Mouse (Mus musculus) G1E (cell line): ENCODE results near the gene Net1. TPM values are rescaled to one million over a fixed set of nuclear protein-coding genes. Genes with fewer than 3 reads are reported as not detected.
"Not testable (repeated sequence)": the region's sequence is repeated elsewhere in the genome, so short reads cannot be mapped to it uniquely, and the experiment has no call there.

ENCODE experiments used
- ATAC-seq: 2 replicates; pipeline ENCODE4 v1.8.0; 2016; ENCODE audit warnings: mild to moderate bottlenecking; ENCODE audit not compliant: insufficient number of reproducible peaks, poor library complexity, low FRiP score, severe bottlenecking; ENCODE audit errors: extremely low read depth
- DNase-seq: peaks from one replicate; pipeline ENCODE4 v3.0.0; 2012; ENCODE audit warnings: low spot score
- H3K27me3 ChIP-seq: 2 replicates; pipeline ENCODE4 v1.6.1; 2012; ENCODE audit warnings: mild to moderate bottlenecking, low read length, inconsistent platforms; ENCODE audit not compliant: insufficient read depth
- H3K36me3 ChIP-seq: replicated peaks from 2 replicates; pipeline ENCODE3; 2012; ENCODE audit warnings: mild to moderate bottlenecking, inconsistent platforms
- H3K4me1 ChIP-seq: 2 replicates; pipeline ENCODE4 v1.6.1; 2012; ENCODE audit warnings: low read depth, low read length, inconsistent platforms, mixed read lengths; ENCODE audit not compliant: insufficient read depth
- H3K4me3 ChIP-seq: 2 replicates; pipeline ENCODE4 v1.5.1; 2012; ENCODE audit warnings: low read depth, mild to moderate bottlenecking, inconsistent platforms, low read length, moderate library complexity, mixed read lengths
- H3K9me3 ChIP-seq: replicated peaks from 2 replicates; pipeline ENCODE4 v1.6.1; 2012; ENCODE audit warnings: inconsistent platforms
- CTCF ChIP-seq: IDR thresholded peaks from 2 replicates; pipeline ENCODE4 v1.5.1; 2012; ENCODE audit warnings: low read depth, low read length, inconsistent platforms, mixed read lengths
- GATA1 ChIP-seq: IDR thresholded peaks from 2 replicates; pipeline ENCODE4 v1.6.1; 2012; ENCODE audit warnings: borderline replicate concordance, low read length, inconsistent platforms, mixed read lengths
- GATA2 ChIP-seq: IDR thresholded peaks from 2 replicates; pipeline ENCODE4 v1.6.1; 2012; ENCODE audit warnings: low read depth, low read length, inconsistent platforms, borderline replicate concordance
- POLR2AphosphoS5 ChIP-seq: IDR thresholded peaks from 2 replicates; pipeline ENCODE4 v1.6.1; 2012; ENCODE audit warnings: low read depth, low read length, inconsistent platforms; ENCODE audit not compliant: insufficient replicate concordance
- TAL1 ChIP-seq: conservative IDR thresholded peaks from 2 replicates; pipeline ENCODE4 v1.6.1; 2012; ENCODE audit warnings: low read depth, low read length, inconsistent platforms, mixed read lengths
- polyA plus RNA-seq: library from polyadenylated mRNA; stranded (reverse); fragments of >175 nt; gene quantifications from 2 replicates; pipeline ENCODE4 v1.2.3, GENCODE M21; 2012
- total RNA-seq, 2 experiments: library from RNA; stranded (forward) in 1 of 2; stranded (reverse) in 1 of 2; fragments of 200-1000 nt in 1 of 2; fragments of >200 nt in 1 of 2; fragmentation: Nextera tagmentation in 1 of 2; gene quantifications; 2 replicates each; pipeline ENCODE4 v1.2.3; 2014 to 2017

The Net1 gene
- total and polyA plus RNA-seq, 3 experiments = 43.6 to 103 (median 45.6) TPM

- no peak for TF ChIP-seq GATA1
- TF ChIP-seq POLR2AphosphoS5 = no peak
- no peak for TF ChIP-seq TAL1
- no peak for TF ChIP-seq GATA2
- no peak for TF ChIP-seq CTCF
- ATAC-seq = no peak
- peaks cover 2% of the 10 kb centered on the region; the same call in 1 of the 2 replicates for H3K27me3 ChIP-seq
Measured at GRCm38 (mm10) chr13:3854856-3855255, 63.2 kb downstream of the Net1 start.

GRCm38 (mm10) chr13:3853648-3854333, 64.2 kb downstream of the Net1 start, which contains the start of gene Calm5:
Calm5 (plus strand) TSS chr13:3854173.
- not testable (repeated sequence) for H3K4me1 ChIP-seq, H3K27me3 ChIP-seq, DNase-seq, ATAC-seq, H3K9me3 ChIP-seq, H3K4me3 ChIP-seq, H3K36me3 ChIP-seq

More at GRCm38 (mm10) chr13:3854856-3855255, 63.2 kb downstream of the Net1 start:
- Histone ChIP-seq H3K9me3 (no peaks in the 10 kb centered on the region), H3K4me1 (no peaks in the 10 kb centered on the region), H3K4me3 (no peak overlapping the region), H3K36me3 (no peaks in the 10 kb centered on the region)
- no peak for DNase-seq

GRCm38 (mm10) chr13:3850330-3850729, 67.7 kb downstream of the Net1 start:
- Histone ChIP-seq H3K27me3 (0 out of 2 replicates have a peak, but pooled peaks cover 2% of the 10 kb centered on the region), H3K4me1 (no peaks in the 10 kb centered on the region), H3K36me3 (no peaks in the 10 kb centered on the region), H3K9me3 (no peaks in the 10 kb centered on the region), H3K4me3 (no peak overlapping the region)
- TF ChIP-seq POLR2AphosphoS5 = no peak
- TF ChIP-seq GATA1 = no peak
- no peak for TF ChIP-seq CTCF
- TF ChIP-seq TAL1 = no peak
- no peak for TF ChIP-seq GATA2
- DNase-seq = no peak
- no peak for ATAC-seq

- not testable (repeated sequence) for H3K36me3 ChIP-seq, DNase-seq, ATAC-seq, H3K4me1 ChIP-seq, H3K27me3 ChIP-seq, H3K4me3 ChIP-seq, H3K9me3 ChIP-seq
Measured at GRCm38 (mm10) chr13:3840662-3841061, 77.4 kb downstream of the Net1 start.

GRCm38 (mm10) chr13:3837312-3837807, 80.7 kb downstream of the Net1 start, which contains the start of gene Calm4:
Calm4 (plus strand) TSS chr13:3837757.
- H3K9me3 ChIP-seq, H3K4me3 ChIP-seq, H3K27me3 ChIP-seq, DNase-seq, ATAC-seq, H3K36me3 ChIP-seq, H3K4me1 ChIP-seq: not testable (repeated sequence)

GRCm38 (mm10) chr13:3833644-3834043, 84.4 kb downstream of the Net1 start:
- not testable (repeated sequence) for H3K4me3 ChIP-seq, DNase-seq, H3K36me3 ChIP-seq, H3K27me3 ChIP-seq, H3K4me1 ChIP-seq, H3K9me3 ChIP-seq, ATAC-seq

GRCm38 (mm10) chr13:3832450-3832849, 85.6 kb downstream of the Net1 start:
- ATAC-seq (no peak), DNase-seq (no peak)
- no peaks in the 10 kb centered on the region for H3K4me1 ChIP-seq

More at GRCm38 (mm10) chr13:3832450-3832849, 85.6 kb downstream of the Net1 start:
- TF ChIP-seq GATA2 (no peak), POLR2AphosphoS5 (no peak), CTCF (no peak), TAL1 (no peak), GATA1 (no peak)
- Histone ChIP-seq H3K9me3 (no peaks in the 10 kb centered on the region), H3K4me3 (no peak overlapping the region), H3K27me3 (no peaks in the 10 kb centered on the region), H3K36me3 (no peaks in the 10 kb centered on the region)

Other genes starting within 250 kb of the Net1 start
- gene Calml3, start 113.9 kb downstream of the Net1 start, total RNA-seq (2014; fragmentation: Nextera tagmentation) = not detected in 2 replicates
- gene Calml3, start 113.9 kb downstream of the Net1 start, total RNA-seq (2017) = 0.27 TPM in 1 of 2 replicates, not detected in the other
- gene Calml3, start 113.9 kb downstream of the Net1 start, polyA plus RNA-seq = not detected in 2 replicates
- not detected in 2 replicates for gene Calm4, start 80.5 kb downstream of the Net1 start, total RNA-seq (2014; fragmentation: Nextera tagmentation)
- not detected in 2 replicates for gene Calm4, start 80.5 kb downstream of the Net1 start, total RNA-seq (2017)
- not detected in 2 replicates for gene Calm4, start 80.5 kb downstream of the Net1 start, polyA plus RNA-seq
- not detected in 2 replicates for gene Calm5, start 64.0 kb downstream of the Net1 start, total RNA-seq (2014; fragmentation: Nextera tagmentation)
- gene Calm5, start 64.0 kb downstream of the Net1 start, total RNA-seq (2017) = not detected in 2 replicates
- not detected in 2 replicates for gene Calm5, start 64.0 kb downstream of the Net1 start, polyA plus RNA-seq
- not detected in 2 replicates for gene Tubal3, start 54 bp upstream of the Net1 start, total RNA-seq (2014; fragmentation: Nextera tagmentation)
- gene Tubal3, start 54 bp upstream of the Net1 start, total RNA-seq (2017) = 0.16 TPM in 1 of 2 replicates, not detected in the other
- gene Tubal3, start 54 bp upstream of the Net1 start, polyA plus RNA-seq = not detected in 2 replicates
- gene Ucn3, start 27.1 kb upstream of the Net1 start, total RNA-seq (2014; fragmentation: Nextera tagmentation) = not detected in 2 replicates
- gene Ucn3, start 27.1 kb upstream of the Net1 start, total RNA-seq (2017) = 0.11 and 0.23 TPM in 2 replicates
- not detected in 2 replicates for gene Ucn3, start 27.1 kb upstream of the Net1 start, polyA plus RNA-seq
- gene Akr1c14, start 130.8 kb upstream of the Net1 start, total RNA-seq (2014; fragmentation: Nextera tagmentation) = not detected in 2 replicates
- not detected in 2 replicates for gene Akr1c14, start 130.8 kb upstream of the Net1 start, total RNA-seq (2017)
- not detected in 2 replicates for gene Akr1c14, start 130.8 kb upstream of the Net1 start, polyA plus RNA-seq
- gene Akr1c18, start 232.4 kb upstream of the Net1 start, total RNA-seq (2014; fragmentation: Nextera tagmentation) = not detected in 2 replicates
- not detected in 2 replicates for gene Akr1c18, start 232.4 kb upstream of the Net1 start, total RNA-seq (2017)
- gene Akr1c18, start 232.4 kb upstream of the Net1 start, polyA plus RNA-seq = not detected in 2 replicates